Comparison of ENCODE assay signal across 25 mouse cellular contexts in genomic region chr19:7190986-7191385, GRCm38 (mm10). TPM values are rescaled to one million over a fixed set of nuclear protein-coding genes. Genes with fewer than 3 reads are reported as not detected.
A peak's percentile ranks its signal among the peaks of the same experiment; 100 is the strongest.
DNase-seq lines count a peak whose midpoint lies in the region; ATAC-seq and TF ChIP-seq lines count a peak whose summit lies in the region.
"Had no signal": no experiment of that assay in that cellular context is flagged by ENCODE, and none has a peak within 500 bp of the region (broad histone marks: within the 10 kb centered on the region; RNA-seq: fewer than 3 reads in every experiment).

No protein-coding gene starts in this region.

- H3K4me3 ChIP-seq in kidney, adult 2 months (ENCODE audit: insufficient read depth, low read depth, low read length), result no peak overlapping the region
- no peak overlapping the region for H3K4me3 ChIP-seq in kidney, postnatal 0 days (replicated peaks; ENCODE audit: low read depth, low read length)
- H3K4me3 ChIP-seq in small intestine, adult 2 months (ENCODE audit: low read depth, low read length), result no peak overlapping the region
- H3K4me3 ChIP-seq: embryonic facial prominence, embryonic 10.5 days; embryonic facial prominence, embryonic 13.5 days; erythroblast, embryonic 14.5 days; forebrain, embryonic 13.5 days; gastrocnemius, adult 2 months; hindbrain, embryonic 12.5 days; hindbrain, embryonic 15.5 days had no signal

- TF ChIP-seq POLR2A in kidney, adult 2 months (IDR thresholded peaks at IDR 0.05; ENCODE audit: low read depth, low read length), result no peak
- TF ChIP-seq POLR2A in small intestine, adult 2 months (IDR thresholded peaks at IDR 0.05; ENCODE audit: low read depth, low read length), result no peak

- no peak overlapping the region for H3K9ac ChIP-seq in kidney, postnatal 0 days (ENCODE audit: low read depth, low read length)
- H3K9ac ChIP-seq: embryonic facial prominence, embryonic 13.5 days; forebrain, embryonic 13.5 days; forebrain, postnatal 0 days; hindbrain, embryonic 12.5 days; hindbrain, embryonic 15.5 days had no signal

- no peak for ATAC-seq in kidney, postnatal 0 days (replicated peaks; ENCODE audit: low FRiP score, low read depth)
- ATAC-seq: CD4-positive, CD25-positive, alpha-beta regulatory T cell, adult 4 months; forebrain, embryonic 13.5 days; forebrain, postnatal 0 days had no signal

- no peaks in the 10 kb centered on the region for H3K27me3 ChIP-seq in kidney, adult 2 months (replicated peaks; ENCODE audit: control insufficient read depth, insufficient read depth, low read length)
- no peaks in the 10 kb centered on the region for H3K27me3 ChIP-seq in kidney, postnatal 0 days (ENCODE audit: insufficient read depth, low read length)
- H3K27me3 ChIP-seq in small intestine, adult 2 months (ENCODE audit: control insufficient read depth, insufficient read depth, low read length), result no peaks in the 10 kb centered on the region

- H3K27ac ChIP-seq in kidney, adult 2 months (ENCODE audit: insufficient read depth, low read depth, low read length), result peak overlapping the region; percentile 94
- H3K27ac ChIP-seq in kidney, postnatal 0 days, result peak overlapping the region; percentile 87
- H3K27ac ChIP-seq in small intestine, adult 2 months (ENCODE audit: insufficient read depth, low read depth, low read length), result peak overlapping the region; percentile 44
- H3K27ac ChIP-seq: embryonic facial prominence, embryonic 13.5 days; forebrain, embryonic 13.5 days; gastrocnemius, adult 2 months; hindbrain, embryonic 12.5 days; hindbrain, embryonic 15.5 days had no signal

- H3K9me3 ChIP-seq in kidney, postnatal 0 days (replicated peaks; ENCODE audit: low read length), result no peaks in the 10 kb centered on the region
- H3K9me3 ChIP-seq: embryonic facial prominence, embryonic 10.5 days; embryonic facial prominence, embryonic 13.5 days; forebrain, embryonic 13.5 days; hindbrain, embryonic 12.5 days; hindbrain, embryonic 15.5 days had no signal

- H3K36me3 ChIP-seq in kidney, adult 2 months (ENCODE audit: control insufficient read depth, insufficient read depth, low read length), result no peaks in the 10 kb centered on the region
- no peaks in the 10 kb centered on the region for H3K36me3 ChIP-seq in kidney, postnatal 0 days (ENCODE audit: insufficient read depth, low read length)
- no peaks in the 10 kb centered on the region for H3K36me3 ChIP-seq in small intestine, adult 2 months (ENCODE audit: control insufficient read depth, insufficient read depth, low read length)
- H3K36me3 ChIP-seq: embryonic facial prominence, embryonic 10.5 days; embryonic facial prominence, embryonic 13.5 days; hindbrain, embryonic 12.5 days; hindbrain, embryonic 15.5 days had no signal

- no peak for TF ChIP-seq CTCF in kidney, adult 2 months (conservative IDR thresholded peaks at IDR 0.05; ENCODE audit: insufficient read depth, insufficient read length, low read depth, low read length)
- TF ChIP-seq CTCF in kidney, postnatal 0 days (IDR thresholded peaks at IDR 0.05; ENCODE audit: low read depth), result no peak
- no peak for TF ChIP-seq CTCF in small intestine, adult 2 months (IDR thresholded peaks at IDR 0.05; ENCODE audit: extremely low read depth, insufficient read length, insufficient replicate concordance, low read depth, low read length)

- WGBS in kidney, adult 2 months, result 38% methylated on average over 5 of the region's 5 CpGs
- WGBS in kidney, postnatal 0 days, result 46% methylated on average over 5 of the region's 5 CpGs
- 54% methylated on average over 5 of the region's 5 CpGs for WGBS in small intestine, adult 2 months

- peaks cover 50% of the 10 kb centered on the region for H3K4me1 ChIP-seq in kidney, adult 2 months (ENCODE audit: control insufficient read depth, insufficient read depth, low read length)
- H3K4me1 ChIP-seq in kidney, postnatal 0 days (replicated peaks; ENCODE audit: insufficient read depth, low read length), result peaks cover 43% of the 10 kb centered on the region
- H3K4me1 ChIP-seq in small intestine, adult 2 months (ENCODE audit: control insufficient read depth, insufficient read depth, insufficient read length, low read length), result peaks cover 53% of the 10 kb centered on the region

- DNase-seq in kidney, adult 2 months, result no peak
- DNase-seq in kidney, adult 8-10 months, result no peak
- no peak for DNase-seq in kidney, postnatal 0 days (ENCODE audit: low spot score)
- no peak for DNase-seq in kidney, postnatal 10 days
- DNase-seq in adipocyte (ENCODE audit: low spot score), result no peak
- DNase-seq: adrenal gland, adult 8-10 months; adrenal gland, postnatal 25 days; cerebellum, adult 11-12 months; cerebellum, adult 8-10 months; cerebellum, postnatal 10 days; cerebellum, postnatal 36 days; embryo, embryonic 11 days; forebrain, postnatal 0 days; gastrocnemius, adult 2 months; gastrocnemius, postnatal 14 days; heart, adult 11 months had no signal

- H3K4me2 ChIP-seq in kidney, postnatal 0 days (ENCODE audit: low read length), result no peak overlapping the region
- H3K4me2 ChIP-seq: embryonic facial prominence, embryonic 13.5 days; forebrain, embryonic 13.5 days; heart, embryonic 11.5 days; hindbrain, embryonic 12.5 days; hindbrain, embryonic 15.5 days had no signal

RNA-seq across cellular contexts. Expression of gene Otub1, which starts 15.1 kb away (rescaled TPM):
- 122 and 126 TPM in 2 replicates for polyA plus RNA-seq in kidney, adult 2 months (2012; rRNA removed)
- 197 and 209 TPM in 2 replicates for polyA plus RNA-seq in kidney, postnatal 0 days (2015; fragmentation: Nextera tagmentation; extraction: Ambion mirVana)
- polyA plus RNA-seq in small intestine, adult 2 months (2012; rRNA removed), result 61.9 and 113 TPM in 2 replicates

RNA-seq across cellular contexts. Expression of gene Cox8a, which starts 26.4 kb away (rescaled TPM):
- polyA plus RNA-seq in kidney, adult 2 months (2012; rRNA removed), result 3,607 and 3,750 TPM in 2 replicates
- 2,325 and 2,471 TPM in 2 replicates for polyA plus RNA-seq in kidney, postnatal 0 days (2015; fragmentation: Nextera tagmentation; extraction: Ambion mirVana)
- polyA plus RNA-seq in small intestine, adult 2 months (2012; rRNA removed), result 3,019 and 4,573 TPM in 2 replicates

RNA-seq across cellular contexts. Expression of gene Naa40, which starts 50.0 kb away (rescaled TPM):
- polyA plus RNA-seq in kidney, adult 2 months (2012; rRNA removed), result 23.7 and 26.2 TPM in 2 replicates
- 47.3 and 55.8 TPM in 2 replicates for polyA plus RNA-seq in kidney, postnatal 0 days (2015; fragmentation: Nextera tagmentation; extraction: Ambion mirVana)
- 8.2 and 13.1 TPM in 2 replicates for polyA plus RNA-seq in small intestine, adult 2 months (2012; rRNA removed)

Comparison
In these comparisons a context has a peak if more than half of its experiments do, and no peak if none do; other contexts are left out.
1. H3K27ac ChIP-seq: peak in every context shown above with its lines; median percentile 94 in kidney, adult 2 months; 87 in kidney, postnatal 0 days; 44 in small intestine, adult 2 months.